In the genomic region with DNA sequence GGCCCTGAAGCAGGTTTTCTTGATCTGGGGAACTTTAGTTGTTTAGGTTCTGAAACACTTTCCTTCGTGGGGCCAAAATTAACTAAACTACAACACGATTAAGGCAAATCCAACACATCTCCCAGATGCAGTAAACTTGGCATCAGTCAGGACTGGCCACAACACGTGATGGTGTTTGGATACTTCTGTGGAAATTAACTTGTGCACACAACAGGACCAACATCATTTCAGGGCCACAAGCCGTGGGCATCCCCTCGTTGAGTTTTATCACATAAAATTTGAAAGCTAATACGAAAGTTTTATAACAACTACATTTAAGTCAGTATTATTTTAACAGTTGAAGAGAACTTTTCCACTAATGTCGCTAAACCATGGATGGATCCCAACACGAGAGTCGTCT, we compare ENCODE assay signal across 8 mouse cellular contexts. TPM values are rescaled to one million over a fixed set of nuclear protein-coding genes. Genes with fewer than 3 reads are reported as not detected.
DNase-seq lines count a peak whose midpoint lies in the region; ATAC-seq and TF ChIP-seq lines count a peak whose summit lies in the region.

No protein-coding gene starts in this region.

- 19% methylated on average over 9 of the region's 9 CpGs for WGBS in limb, embryonic 15.5 days
- WGBS in stomach, embryonic 16.5 days = 28% methylated on average over 9 of the region's 9 CpGs

- peaks cover 9% of the 10 kb centered on the region for H3K4me1 ChIP-seq in testis, adult 2 months (ENCODE audit: control insufficient read depth, insufficient read depth, low read length)
- H3K4me1 ChIP-seq in limb, embryonic 15.5 days = peaks cover 9% of the 10 kb centered on the region
- peaks cover 12% of the 10 kb centered on the region; the same call in 1 of the 2 replicates for H3K4me1 ChIP-seq in stomach, embryonic 16.5 days (ENCODE audit: control insufficient read depth, insufficient read depth, low read length)

- peak; percentile 9 for DNase-seq in embryo, embryonic 9.5 days (ENCODE audit: extremely low spot score)
- DNase-seq in embryo, embryonic 11 days = no peak
- DNase-seq in testis, postnatal 14 days (ENCODE audit: low spot score) = no peak
- no peak for DNase-seq in layer of hippocampus, postnatal 10 days (ENCODE audit: low spot score in 2 of 2)
- DNase-seq in cerebellum, postnatal 4 days (ENCODE audit: low spot score in 2 of 2) = no peak

- no peak for TF ChIP-seq CTCF in testis, adult 2 months (IDR thresholded peaks at IDR 0.05; ENCODE audit: control insufficient read depth, insufficient read depth, insufficient replicate concordance, low read depth, low read length)

- no peaks in the 10 kb centered on the region for H3K27me3 ChIP-seq in testis, adult 2 months (ENCODE audit: control insufficient read depth, insufficient read depth, low read length)
- no peaks in the 10 kb centered on the region for H3K27me3 ChIP-seq in limb, embryonic 15.5 days
- H3K27me3 ChIP-seq in stomach, embryonic 16.5 days (ENCODE audit: control insufficient read depth, insufficient read depth, low read length) = no peaks in the 10 kb centered on the region

- ATAC-seq in limb, embryonic 15.5 days (ENCODE audit: insufficient number of reproducible peaks, low FRiP score, low TSS enrichment, low read depth) = no peak
- no peak for ATAC-seq in stomach, embryonic 16.5 days (ENCODE audit: insufficient read depth, low FRiP score)

- H3K36me3 ChIP-seq in testis, adult 2 months (ENCODE audit: control insufficient read depth, insufficient read depth, low read length) = no peaks in the 10 kb centered on the region; the same call in 1 of the 2 replicates
- H3K36me3 ChIP-seq in limb, embryonic 15.5 days = 0 out of 2 replicates have a peak, but pooled peaks cover 9% of the 10 kb centered on the region
- H3K36me3 ChIP-seq in stomach, embryonic 16.5 days (ENCODE audit: control insufficient read depth, insufficient read depth, low read length) = no peaks in the 10 kb centered on the region

- H3K9me3 ChIP-seq in limb, embryonic 15.5 days = no peaks in the 10 kb centered on the region
- no peaks in the 10 kb centered on the region for H3K9me3 ChIP-seq in stomach, embryonic 16.5 days (replicated peaks; ENCODE audit: control insufficient read depth, low read length)

- H3K4me3 ChIP-seq in testis, adult 2 months (ENCODE audit: control insufficient read depth, low read depth, low read length) = peak overlapping the region; percentile 99
- H3K4me3 ChIP-seq in limb, embryonic 15.5 days = peak overlapping the region; percentile 86
- peak overlapping the region; percentile 64 for H3K4me3 ChIP-seq in stomach, embryonic 16.5 days (replicated peaks; ENCODE audit: low read length)

- peak overlapping the region; percentile 98; the same call in 1 of the 2 replicates for H3K9ac ChIP-seq in limb, embryonic 15.5 days
- peak overlapping the region; percentile 99 for H3K9ac ChIP-seq in stomach, embryonic 16.5 days (ENCODE audit: low read length)

- peak overlapping the region; percentile 53 for H3K4me2 ChIP-seq in limb, embryonic 15.5 days
- H3K4me2 ChIP-seq in stomach, embryonic 16.5 days (ENCODE audit: low read depth, low read length) = peak overlapping the region; percentile 87

- peak overlapping the region; percentile 99 for H3K27ac ChIP-seq in testis, adult 2 months (ENCODE audit: control insufficient read depth, insufficient read depth, low read depth, low read length)
- H3K27ac ChIP-seq in limb, embryonic 15.5 days = peak overlapping the region; percentile 99
- peak overlapping the region; percentile 99 for H3K27ac ChIP-seq in stomach, embryonic 16.5 days (ENCODE audit: low read length)

- TF ChIP-seq POLR2A in testis, adult 2 months (IDR thresholded peaks at IDR 0.05; ENCODE audit: control insufficient read depth, low read depth, low read length) = no peak

RNA-seq across cellular contexts. Expression of gene Zfp644, which starts 1.9 kb away (rescaled TPM):
- polyA plus RNA-seq in testis, adult 2 months (2012; rRNA removed) = 18.1 and 22.2 TPM in 2 replicates
- 50.9 and 61.4 TPM in 2 replicates for polyA plus RNA-seq in limb, embryonic 15.5 days (2015; fragmentation: Nextera tagmentation; extraction: Ambion mirVana)
- 40.5 and 47.0 TPM in 2 replicates for polyA plus RNA-seq in stomach, embryonic 16.5 days (2015; fragmentation: Nextera tagmentation; extraction: Ambion mirVana)
- total RNA-seq in layer of hippocampus, postnatal 10 days (2021) = 10 to 100 TPM; 84.2 to 87.7 TPM
